Mouse (Mus musculus): ENCODE data around the gene Il6st. TPM values are rescaled to one million over a fixed set of nuclear protein-coding genes. Genes with fewer than 3 reads are reported as not detected.
A peak's percentile ranks its signal among the peaks of the same experiment; 100 is the strongest.

Gene Il6st
- polyA plus RNA-seq, 1 experiment: 17.3 TPM

DNA sequence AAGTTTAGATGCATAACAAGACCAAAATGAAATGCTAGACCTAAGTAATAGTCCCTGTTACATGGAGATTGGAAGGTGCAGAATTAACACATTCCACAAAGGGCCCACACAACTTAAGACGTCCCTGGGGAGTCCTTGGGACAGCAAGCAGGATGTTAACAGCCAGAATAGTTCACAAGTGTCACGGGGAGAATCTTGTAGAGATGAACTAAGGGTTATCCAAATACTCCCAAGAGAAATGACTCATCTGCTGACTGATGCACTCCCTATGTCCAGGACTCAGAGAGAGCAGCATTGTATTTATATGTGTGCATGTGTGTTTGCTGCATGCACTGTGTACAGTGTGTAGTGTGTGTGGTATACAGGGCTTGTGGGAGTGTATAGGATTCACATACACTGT lies 92.6 kb downstream of the Il6st start:
- Histone ChIP-seq H3K4me3 (ENCODE audit: insufficient read depth, poor library complexity, severe bottlenecking) (no peak overlapping the region), H3K36me3 (ENCODE audit: control insufficient read depth, insufficient read depth) (no peaks in the 10 kb centered on the region), H3K79me3 (ENCODE audit: low read depth) (no peaks in the 10 kb centered on the region), H3ac (ENCODE audit: control insufficient read depth, insufficient read length, low read depth) (no peak overlapping the region), H3K27me3 (ENCODE audit: control insufficient read depth, insufficient read depth, insufficient read length) (no peaks in the 10 kb centered on the region), H3K79me2 (ENCODE audit: control insufficient read depth, insufficient read depth) (no peaks in the 10 kb centered on the region)
- TF ChIP-seq MAX (IDR thresholded peaks at IDR 0.05): peak; percentile 11
- TF ChIP-seq MYOD1 (IDR thresholded peaks at IDR 0.05; ENCODE audit: control insufficient read depth, insufficient read length, low read depth): no peak
- TF ChIP-seq FOSL1 (IDR thresholded peaks at IDR 0.05; ENCODE audit: insufficient read depth, low read length, poor library complexity, severe bottlenecking): peak; percentile 51
- TF ChIP-seq USF1 (IDR thresholded peaks at IDR 0.05; ENCODE audit: low read depth): peak; percentile 30
- TF ChIP-seq MYOG (IDR thresholded peaks at IDR 0.05; ENCODE audit: control insufficient read depth, extremely low read depth, insufficient read length): no peak
- no peak for TF ChIP-seq CTCF (IDR thresholded peaks at IDR 0.05; ENCODE audit: control insufficient read depth, insufficient read depth, insufficient read length)
- TF ChIP-seq CEBPB (IDR thresholded peaks at IDR 0.05; ENCODE audit: low read depth): no peak

Other genes starting within 250 kb of the Il6st start
- gene Ankrd55, start 175.6 kb upstream of the Il6st start, polyA plus RNA-seq (2012; fragmentation: generic; extraction: Trizol): 0.18 TPM
- gene Il31ra, start 130.3 kb downstream of the Il6st start, polyA plus RNA-seq (2012; fragmentation: generic; extraction: Trizol): not detected
- not detected for gene Ddx4, start 188.4 kb downstream of the Il6st start, polyA plus RNA-seq (2012; fragmentation: generic; extraction: Trizol)
- 1.5 TPM for gene Slc38a9, start 196.7 kb downstream of the Il6st start, polyA plus RNA-seq (2012; fragmentation: generic; extraction: Trizol)